Mouse (Mus musculus): ENCODE measurements around the gene Rft1.

DNA sequence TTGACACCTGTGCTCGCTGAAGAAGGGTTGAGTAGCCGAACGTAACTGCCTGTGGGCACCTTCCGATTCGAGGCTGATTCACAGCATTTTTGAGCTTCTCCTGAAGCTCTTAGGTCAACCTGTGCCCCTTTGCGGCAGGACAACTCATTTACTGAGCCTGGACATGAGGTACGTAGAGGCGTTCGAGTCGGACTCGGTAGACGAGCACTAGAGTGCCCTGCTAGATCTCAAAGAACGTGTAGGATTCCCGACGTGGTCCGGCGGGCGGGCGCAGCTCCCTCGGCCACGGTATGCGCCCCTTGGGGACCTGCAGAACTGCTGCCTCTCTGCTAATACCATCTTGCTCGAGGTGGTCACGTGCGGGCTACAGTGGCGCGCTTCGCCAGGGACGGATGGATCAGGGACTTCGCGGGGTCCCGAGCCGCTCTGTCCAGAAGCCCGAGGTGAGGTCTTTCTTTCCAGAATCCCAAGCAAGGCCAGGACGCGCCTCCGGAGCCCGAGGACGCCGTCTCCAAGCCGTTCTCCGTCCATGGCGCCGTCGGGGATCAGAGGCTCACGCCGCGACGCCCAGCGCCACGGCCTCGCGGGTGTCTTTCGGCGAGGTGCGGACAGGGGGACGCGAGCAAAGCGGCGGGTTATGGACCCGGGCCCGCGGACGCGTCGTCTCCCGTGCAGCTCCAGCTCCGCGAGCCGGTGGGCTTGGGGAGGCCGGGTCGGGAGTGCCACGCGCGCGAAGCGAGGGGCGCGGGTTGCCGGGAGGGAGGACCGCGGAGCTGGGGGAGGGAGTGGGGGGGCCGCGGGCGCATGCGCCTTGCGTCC is 60.8 kb downstream of the Rft1 start, which contains the start of gene Sfmbt1:
- no peak for TF ChIP-seq HCFC1 (IDR thresholded peaks at IDR 0.05; ENCODE audit: borderline replicate concordance, insufficient read depth, low read length)
- no peak for TF ChIP-seq ZC3H11A (IDR thresholded peaks at IDR 0.05; ENCODE audit: borderline replicate concordance, low read depth, low read length)

All from ES-E14 (cell line).